Mouse (Mus musculus) CH12.LX (cell line): Measurements from ENCODE around the gene Mcts1. TPM values are rescaled to one million over a fixed set of nuclear protein-coding genes. Genes with fewer than 3 reads are reported as not detected.
A peak's percentile ranks its signal among the peaks of the same experiment; 100 is the strongest.

Experiments used
- DNase-seq: peaks from one replicate; pipeline ENCODE4 v3.0.0-alpha.2; 2013; ENCODE audit errors: extremely low read depth
- H3K27ac ChIP-seq: 2 replicates; pipeline ENCODE4 v1.5.1; 2012; ENCODE audit warnings: low read depth, mild to moderate bottlenecking, control low read depth, moderate library complexity; ENCODE audit not compliant: insufficient read depth
- H3K27me3 ChIP-seq: replicated peaks from 2 replicates; pipeline ENCODE3; 2012; ENCODE audit warnings: inconsistent platforms
- H3K36me3 ChIP-seq, 2 experiments: replicated peaks in 1 of 2; 2 replicates each; pipeline versions ENCODE3 to v1.6.1; 2012; ENCODE audit warnings: inconsistent platforms in 1 of 2, low read length in 1 of 2, mild to moderate bottlenecking in 1 of 2, mixed read lengths in 1 of 2, moderate library complexity in 1 of 2; ENCODE audit not compliant: control insufficient read depth in 1 of 2, insufficient read depth in 1 of 2
- H3K4me1 ChIP-seq, 2 experiments: 2 replicates each; pipeline ENCODE4 v1.6.1; 2012; ENCODE audit warnings: inconsistent platforms in 1 of 2, moderate library complexity in 1 of 2; ENCODE audit not compliant: insufficient read depth in 2 of 2, control insufficient read depth in 1 of 2
- H3K4me2 ChIP-seq: 2 replicates; pipeline ENCODE4 v1.6.1; 2012; ENCODE audit warnings: low read depth, mild to moderate bottlenecking, control low read depth; ENCODE audit not compliant: poor library complexity, insufficient read depth, severe bottlenecking
- H3K4me3 ChIP-seq, 3 experiments: fragments of 150-350 bp in 1 of 3; sonication (generic) in 1 of 3; replicated peaks in 1 of 3; 2 replicates each; pipeline versions ENCODE3 to v1.5.1; 2011 to 2012; ENCODE audit warnings: low read depth in 2 of 3, low read length in 2 of 3, mild to moderate bottlenecking in 2 of 3, moderate library complexity in 2 of 3, control low read depth in 1 of 3, improper control_type of control experiment in 1 of 3, inconsistent platforms in 1 of 3, mixed read lengths in 1 of 3; ENCODE audit not compliant: poor library complexity in 1 of 3
- H3K79me2 ChIP-seq: replicated peaks from 2 replicates; pipeline ENCODE4 v1.6.1; 2012; ENCODE audit warnings: mild to moderate bottlenecking, moderate library complexity; ENCODE audit not compliant: control insufficient read depth, poor library complexity, insufficient read depth, severe bottlenecking; ENCODE audit errors: extremely low read depth
- H3K9ac ChIP-seq: 2 replicates; pipeline ENCODE4 v1.6.1; 2012; ENCODE audit warnings: low read depth, mild to moderate bottlenecking, control low read depth, moderate library complexity; ENCODE audit not compliant: insufficient read depth
- H3K9me3 ChIP-seq: replicated peaks from 2 replicates; pipeline ENCODE3; 2012; ENCODE audit warnings: low read length, inconsistent platforms, mixed read lengths
- CHD1 ChIP-seq: IDR thresholded peaks from 2 replicates; pipeline ENCODE4 v1.6.1; 2012; ENCODE audit warnings: low read depth, low read length, improper control_type of control experiment, inconsistent platforms
- CTCF ChIP-seq, 2 experiments: IDR thresholded peaks in 1 of 2; conservative IDR thresholded peaks in 1 of 2; 2 replicates each; pipeline ENCODE4 v1.5.1; 2011 to 2012; ENCODE audit warnings: low read depth in 2 of 2, low read length in 2 of 2, improper control_type of control experiment in 1 of 2, inconsistent platforms in 1 of 2, mild to moderate bottlenecking in 1 of 2, moderate library complexity in 1 of 2
- ELF1 ChIP-seq: IDR thresholded peaks from 2 replicates; pipeline ENCODE4 v1.6.1; 2014; ENCODE audit warnings: low read depth, mild to moderate bottlenecking, inconsistent platforms, low read length, improper control_type of control experiment
- GABPA ChIP-seq: IDR thresholded peaks from 2 replicates; pipeline ENCODE4 v1.6.1; 2012; ENCODE audit warnings: low read depth, low read length, improper control_type of control experiment, inconsistent platforms; ENCODE audit not compliant: insufficient replicate concordance
- HCFC1 ChIP-seq: IDR thresholded peaks from 2 replicates; pipeline ENCODE4 v1.6.1; 2012; ENCODE audit warnings: low read depth, mild to moderate bottlenecking, inconsistent platforms, low read length, improper control_type of control experiment
- MAFK ChIP-seq: IDR thresholded peaks from 2 replicates; pipeline ENCODE4 v1.6.1; 2011; ENCODE audit warnings: low read length, improper control_type of control experiment; ENCODE audit not compliant: insufficient replicate concordance
- MAZ ChIP-seq: IDR thresholded peaks from 2 replicates; pipeline ENCODE4 v1.6.1; 2012; ENCODE audit warnings: low read depth, mild to moderate bottlenecking, inconsistent platforms, low read length, improper control_type of control experiment, moderate library complexity
- MXI1 ChIP-seq: IDR thresholded peaks from 2 replicates; pipeline ENCODE4 v1.6.1; 2011; ENCODE audit warnings: mild to moderate bottlenecking, low read depth, low read length, improper control_type of control experiment
- MYC ChIP-seq: IDR thresholded peaks from 2 replicates; pipeline ENCODE4 v1.6.1; 2011; ENCODE audit warnings: low read depth, mild to moderate bottlenecking, improper control_type of control experiment, low read length
- NELFE ChIP-seq: IDR thresholded peaks from 2 replicates; pipeline ENCODE4 v1.6.1; 2011; ENCODE audit warnings: low read depth, low read length, improper control_type of control experiment
- NRF1 ChIP-seq: IDR thresholded peaks from 2 replicates; pipeline ENCODE4 v1.6.1; 2014; ENCODE audit warnings: low read depth, mild to moderate bottlenecking, inconsistent platforms, low read length, improper control_type of control experiment, moderate library complexity
- PAX5 ChIP-seq: IDR thresholded peaks from 2 replicates; pipeline ENCODE4 v1.6.1; 2012; ENCODE audit warnings: low read length, inconsistent platforms, mixed read lengths
- POLR2A ChIP-seq: IDR thresholded peaks from 2 replicates; pipeline ENCODE4 v1.6.1; 2011; ENCODE audit warnings: low read depth, mild to moderate bottlenecking, improper control_type of control experiment, low read length
- POLR2AphosphoS2 ChIP-seq: IDR thresholded peaks from 2 replicates; pipeline ENCODE4 v1.6.1; 2011; ENCODE audit warnings: low read depth, low read length, improper control_type of control experiment
- SIN3A ChIP-seq: IDR thresholded peaks from 2 replicates; pipeline ENCODE4 v1.6.1; 2012; ENCODE audit warnings: low read length, improper control_type of control experiment, inconsistent platforms
- SMC3 ChIP-seq: IDR thresholded peaks from 2 replicates; pipeline ENCODE4 v1.6.1; 2011; ENCODE audit warnings: low read depth, low read length, improper control_type of control experiment
- TBP ChIP-seq: conservative IDR thresholded peaks from 2 replicates; pipeline ENCODE4 v1.6.1; 2011; ENCODE audit warnings: low read depth, low read length, improper control_type of control experiment
- TCF12 ChIP-seq: IDR thresholded peaks from 2 replicates; pipeline ENCODE4 v1.6.1; 2014; ENCODE audit warnings: low read depth, mild to moderate bottlenecking, inconsistent platforms, low read length, improper control_type of control experiment
- ZC3H11A ChIP-seq: IDR thresholded peaks from 2 replicates; pipeline ENCODE4 v1.6.1; 2012; ENCODE audit warnings: low read depth, mild to moderate bottlenecking, inconsistent platforms, low read length, improper control_type of control experiment
- ZMIZ1 ChIP-seq: IDR thresholded peaks from 2 replicates; pipeline ENCODE4 v1.6.1; 2012; ENCODE audit warnings: low read depth, mild to moderate bottlenecking, inconsistent platforms, low read length, improper control_type of control experiment
- dilution Hi-C: fragments of 300-500 bp; cut with MboI; formaldehyde crosslinking; loops from 2 replicates; pipeline ENCODE4 v1.14.3; 2020; ENCODE audit warnings: low sequenced_read_pairs; ENCODE audit not compliant: extremely low pct_unique_long_range_greater_than_20kb, extremely low pct_ligation_motif_present
- in situ Hi-C: fragments of 300-500 bp; cut with MboI; formaldehyde crosslinking; loops from 3 replicates; pipeline ENCODE4 v1.14.3; 2019; ENCODE audit warnings: low sequenced_read_pairs, low pct_ligation_motif_present, low pct_unique_long_range_greater_than_20kb, mixed read lengths
- polyA plus RNA-seq: library from polyadenylated mRNA; unstranded; fragments of >175 nt; gene quantifications from 2 replicates; pipeline ENCODE4 v1.2.1, GENCODE M21; 2012; ENCODE audit warnings: low read depth; ENCODE audit not compliant: insufficient read length
- total RNA-seq, 2 experiments: library from RNA; depleted of rRNA; stranded (reverse); fragments of 300-350 nt in 1 of 2; fragments of >200 nt in 1 of 2; gene quantifications; 2 replicates each; pipeline ENCODE4 v1.2.3; 2012 to 2014

The Mcts1 gene
- total and polyA plus RNA-seq, 3 experiments: 48.5 to 183 (median 62.2) TPM

GRCm38 (mm10) chrX:38600995-38601369 is 604 bp downstream of the Mcts1 start:
- H3K79me2 ChIP-seq: peaks cover 10% of the 10 kb centered on the region; the same call in 1 of the 2 replicates
- H3K27ac ChIP-seq: peak overlapping the region; percentile 89
- H3K9ac ChIP-seq: peak overlapping the region; percentile 97
- in situ Hi-C loops (no loop called here), dilution Hi-C loops (no loop called here)
- no peaks in the 10 kb centered on the region for H3K9me3 ChIP-seq
- no peaks in the 10 kb centered on the region for H3K4me1 ChIP-seq
- H3K4me3 ChIP-seq: peak overlapping the region; percentile 60 to 82 (median 67)
- H3K27me3 ChIP-seq: no peaks in the 10 kb centered on the region
- 0 out of 2 replicates have a peak, but pooled peaks have one; percentile 18 for TF ChIP-seq POLR2A
- TF ChIP-seq ZC3H11A: no peak
- 0 out of 2 replicates have a peak, but pooled peaks have one; percentile 60 for TF ChIP-seq TBP
- no peak for TF ChIP-seq MAZ
- TF ChIP-seq CHD1: no peak
- no peak for TF ChIP-seq NRF1
- TF ChIP-seq MYC: peak; percentile 71; the same call in 1 of the 2 replicates
- no peak for TF ChIP-seq PAX5
- peak; percentile 71 for TF ChIP-seq ELF1
- peak; percentile 69 for TF ChIP-seq MXI1
- TF ChIP-seq HCFC1: peak; percentile 65
- peak; percentile 66 for TF ChIP-seq SIN3A
- H3K4me2 ChIP-seq: no peak overlapping the region
- H3K36me3 ChIP-seq: peaks cover 0 to 3% of the 10 kb centered on the region in 2 experiments
- peak; percentile 52 for DNase-seq

GRCm38 (mm10) chrX:38634801-38635637 is 34.6 kb downstream of the Mcts1 start, which contains the start of gene C1galt1c1:
C1galt1c1 (minus strand) TSS chrX:38635087.
- in situ Hi-C loops: loop anchor here (10.0 kb wide), 1 partner anchor 80 kb away; no protein-coding TSS in a partner anchor
- peak within 1 kb of the TSS; percentile 61; the same call in 1 of the 2 replicates for H3K4me2 ChIP-seq
- H3K4me3 ChIP-seq: peak within 1 kb of the TSS; percentile 65 to 73 (median 69)
- no peaks in the 10 kb centered on the region for H3K9me3 ChIP-seq
- H3K9ac ChIP-seq: peak within 1 kb of the TSS; percentile 83
- H3K79me2 ChIP-seq: peaks cover 6% of the 10 kb centered on the region; the same call in 1 of the 2 replicates
- peak within 1 kb of the TSS; percentile 48 for H3K27ac ChIP-seq
- dilution Hi-C loops: no loop called here
- peaks cover 0 to 5% of the 10 kb centered on the region in 2 experiments; a peak in 1 of 4 replicates for H3K4me1 ChIP-seq
- no peaks in the 10 kb centered on the region for H3K27me3 ChIP-seq
- TF ChIP-seq ELF1 (peak; percentile 74), TCF12 (peak; percentile 35; the same call in 1 of the 2 replicates), SMC3 (no peak), ZMIZ1 (0 out of 2 replicates have a peak, but pooled peaks have one; percentile 38), GABPA (no peak), HCFC1 (peak; percentile 48; the same call in 1 of the 2 replicates), TBP (peak; percentile 47; the same call in 1 of the 2 replicates), POLR2AphosphoS2 (no peak), POLR2A (peak; percentile 73), CTCF (conservative IDR thresholded peaks at IDR 0.05 in 1 of 2, IDR thresholded peaks at IDR 0.05 in 1 of 2; ENCODE audit: low read depth in 2 of 2, low read length in 2 of 2) (no peak), NRF1 (0 out of 2 replicates have a peak, but pooled peaks have one; percentile 38), MAFK (0 out of 2 replicates have a peak, but pooled peaks have one; percentile 7), ZC3H11A (no peak), NELFE (peak; percentile 52)
- DNase-seq: peak; percentile 85
- peaks cover 4 to 10% of the 10 kb centered on the region in 2 experiments for H3K36me3 ChIP-seq
